Mouse (Mus musculus) heart, embryonic 13.5 days (tissue): ENCODE results near the gene Nid2. TPM values are rescaled to one million over a fixed set of nuclear protein-coding genes. Genes with fewer than 3 reads are reported as not detected.

Experiments
- ATAC-seq: fragments of 200-750 bp; cut with Nextera tagmentation; 2 replicates; pipeline ENCODE4 v1.8.0; 2017; ENCODE audit warnings: moderate TSS enrichment; ENCODE audit not compliant: insufficient number of reproducible peaks, low FRiP score, low TSS enrichment; ENCODE audit errors: extremely low read depth
- H3K27ac ChIP-seq: fragments of 300-500 bp; sonication (generic); replicated peaks from 2 replicates; pipeline ENCODE4 v1.5.1; 2015; ENCODE audit warnings: moderate library complexity, mild to moderate bottlenecking, inconsistent platforms
- H3K27me3 ChIP-seq: fragments of 300-500 bp; sonication (generic); replicated peaks from 2 replicates; pipeline ENCODE4 v1.6.1; 2015; ENCODE audit warnings: mild to moderate bottlenecking, inconsistent platforms
- H3K36me3 ChIP-seq: fragments of 300-500 bp; sonication (generic); 2 replicates; pipeline ENCODE4 v1.6.1; 2015; ENCODE audit warnings: mild to moderate bottlenecking, inconsistent platforms
- H3K4me1 ChIP-seq: fragments of 300-500 bp; sonication (generic); 2 replicates; pipeline ENCODE4 v1.6.1; 2015; ENCODE audit warnings: inconsistent platforms
- H3K4me2 ChIP-seq: fragments of 300-500 bp; sonication (generic); 2 replicates; pipeline ENCODE4 v1.6.1; 2015; ENCODE audit warnings: inconsistent platforms, mild to moderate bottlenecking, moderate library complexity
- H3K4me3 ChIP-seq: fragments of 300-500 bp; sonication (generic); 2 replicates; pipeline ENCODE4 v1.5.1; 2015; ENCODE audit warnings: moderate library complexity, mild to moderate bottlenecking, inconsistent platforms
- H3K9ac ChIP-seq: fragments of 300-500 bp; sonication (generic); 2 replicates; pipeline ENCODE4 v1.6.1; 2015; ENCODE audit warnings: inconsistent platforms, mild to moderate bottlenecking, moderate library complexity
- H3K9me3 ChIP-seq: fragments of 300-500 bp; sonication (generic); 2 replicates; pipeline ENCODE4 v1.6.1; 2016; ENCODE audit warnings: inconsistent platforms
- WGBS: fragments of 180-500 bp; shearing (Covaris S2); methylation state at CpG from one replicate; pipeline ENCODE4 v1.1.7; 2015; ENCODE audit warnings: mixed read lengths; 5-methylcytosine and 5-hydroxymethylcytosine counted together
- polyA plus RNA-seq: library from polyadenylated mRNA; unstranded; fragments of >200 nt; fragmentation: Nextera tagmentation; extraction: Ambion mirVana; gene quantifications from 2 replicates; pipeline ENCODE4 v1.2.1, GENCODE M21; 2015

Gene Nid2
- polyA plus RNA-seq, 1 experiment from 2014 or later: 138 TPM

DNA sequence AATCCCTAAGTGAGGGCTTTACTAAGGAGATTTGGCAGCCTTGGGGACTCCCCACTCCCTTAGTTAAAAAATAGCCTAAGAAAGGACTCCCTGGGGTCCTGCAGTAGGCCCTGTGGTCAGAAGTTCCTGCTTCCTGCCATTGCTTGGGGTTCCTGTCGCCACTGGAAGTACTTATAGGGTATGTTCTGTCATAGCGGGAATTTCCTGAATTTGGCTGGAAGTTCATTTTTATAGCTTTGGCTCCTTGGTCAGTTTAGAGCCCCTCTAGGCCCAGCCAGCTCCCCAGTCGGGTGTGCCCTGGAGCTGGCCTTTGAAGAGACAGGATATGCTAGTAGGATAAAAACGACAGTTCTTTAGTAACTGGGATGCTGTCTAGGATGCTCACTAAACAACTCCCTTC, 43.8 kb downstream of the Nid2 start:
- no peaks in the 10 kb centered on the region for H3K9me3 ChIP-seq
- H3K36me3 ChIP-seq: peaks cover 85% of the 10 kb centered on the region
- no peak overlapping the region for H3K4me3 ChIP-seq
- H3K27ac ChIP-seq: no peak overlapping the region; the same call in 1 of the 2 replicates
- no peak overlapping the region for H3K4me2 ChIP-seq
- no peaks in the 10 kb centered on the region for H3K27me3 ChIP-seq
- 61% methylated on average over 4 of the region's 4 CpGs for WGBS
- peaks cover 12% of the 10 kb centered on the region; the same call in 1 of the 2 replicates for H3K4me1 ChIP-seq
- no peak overlapping the region for H3K9ac ChIP-seq
- no peak for ATAC-seq

DNA sequence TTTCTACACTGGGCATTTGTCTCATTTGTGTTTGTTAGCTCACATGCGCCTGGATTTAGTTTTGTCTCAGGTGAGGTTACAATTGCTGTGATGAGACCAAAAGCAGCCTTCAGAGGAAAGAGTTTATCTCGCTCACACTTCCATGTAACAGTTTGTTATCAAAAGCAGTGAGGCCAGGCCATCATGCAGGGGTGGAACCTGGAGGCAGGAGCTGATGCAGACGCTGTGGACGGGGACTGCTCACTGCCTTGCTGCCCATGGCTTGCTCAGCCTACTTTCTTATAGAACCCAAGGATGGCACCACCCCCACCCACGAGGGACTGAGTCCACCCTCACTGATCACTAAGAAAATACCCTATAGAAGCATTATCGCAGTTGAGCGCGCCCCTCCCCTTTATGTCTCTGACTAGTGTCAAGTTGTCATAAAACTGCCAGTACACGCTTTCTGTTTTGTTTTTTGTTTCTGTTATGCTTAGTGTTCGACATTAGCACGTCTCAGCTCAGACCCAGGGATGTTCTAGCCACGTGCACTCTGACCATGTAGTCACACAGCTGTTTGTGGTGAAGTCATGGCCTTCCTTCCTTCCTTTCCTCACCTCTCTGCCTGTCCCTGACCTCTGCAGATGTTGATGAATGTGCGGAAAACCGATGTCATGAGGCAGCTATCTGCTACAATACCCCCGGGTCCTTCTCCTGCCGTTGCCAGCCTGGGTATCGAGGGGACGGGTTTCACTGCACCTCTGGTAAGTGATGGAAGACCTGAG, 45.7 kb downstream of the Nid2 start:
- Histone ChIP-seq H3K4me2 (no peak overlapping the region), H3K9me3 (no peaks in the 10 kb centered on the region), H3K27me3 (no peaks in the 10 kb centered on the region), H3K4me3 (no peak overlapping the region), H3K27ac (no peak overlapping the region), H3K4me1 (peaks cover 12% of the 10 kb centered on the region; the same call in 1 of the 2 replicates), H3K36me3 (peaks cover 86% of the 10 kb centered on the region), H3K9ac (no peak overlapping the region)
- WGBS: 54% methylated on average over 18 of the region's 18 CpGs
- ATAC-seq: no peak

DNA sequence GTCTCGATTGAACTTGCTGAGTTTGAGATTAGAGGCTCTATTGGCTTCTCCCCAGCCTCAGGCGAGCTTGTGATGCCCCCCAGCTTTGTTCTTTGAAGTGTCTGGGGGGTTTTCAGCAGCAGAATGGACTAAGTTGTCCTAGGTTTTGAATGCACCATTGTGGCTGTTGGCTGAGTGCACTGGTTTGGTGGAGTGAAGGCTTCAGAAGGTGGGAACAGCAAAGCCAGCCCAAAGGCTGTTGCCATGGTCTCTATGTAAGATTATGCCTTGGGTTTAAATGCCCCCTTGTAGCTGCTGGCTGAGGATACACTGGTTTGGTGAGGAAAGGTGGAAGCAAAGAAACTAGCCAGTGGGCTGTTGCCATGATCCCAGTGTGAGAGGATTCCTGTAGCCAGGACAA, 49.4 kb downstream of the Nid2 start:
- H3K4me3 ChIP-seq: no peak overlapping the region
- H3K9me3 ChIP-seq: no peaks in the 10 kb centered on the region
- 38% methylated on average over 2 of the region's 2 CpGs for WGBS
- no peak overlapping the region for H3K9ac ChIP-seq
- no peak overlapping the region for H3K27ac ChIP-seq
- no peak overlapping the region for H3K4me2 ChIP-seq
- H3K27me3 ChIP-seq: no peaks in the 10 kb centered on the region
- peaks cover 19% of the 10 kb centered on the region for H3K4me1 ChIP-seq
- peaks cover 85% of the 10 kb centered on the region for H3K36me3 ChIP-seq
- no peak for ATAC-seq

DNA sequence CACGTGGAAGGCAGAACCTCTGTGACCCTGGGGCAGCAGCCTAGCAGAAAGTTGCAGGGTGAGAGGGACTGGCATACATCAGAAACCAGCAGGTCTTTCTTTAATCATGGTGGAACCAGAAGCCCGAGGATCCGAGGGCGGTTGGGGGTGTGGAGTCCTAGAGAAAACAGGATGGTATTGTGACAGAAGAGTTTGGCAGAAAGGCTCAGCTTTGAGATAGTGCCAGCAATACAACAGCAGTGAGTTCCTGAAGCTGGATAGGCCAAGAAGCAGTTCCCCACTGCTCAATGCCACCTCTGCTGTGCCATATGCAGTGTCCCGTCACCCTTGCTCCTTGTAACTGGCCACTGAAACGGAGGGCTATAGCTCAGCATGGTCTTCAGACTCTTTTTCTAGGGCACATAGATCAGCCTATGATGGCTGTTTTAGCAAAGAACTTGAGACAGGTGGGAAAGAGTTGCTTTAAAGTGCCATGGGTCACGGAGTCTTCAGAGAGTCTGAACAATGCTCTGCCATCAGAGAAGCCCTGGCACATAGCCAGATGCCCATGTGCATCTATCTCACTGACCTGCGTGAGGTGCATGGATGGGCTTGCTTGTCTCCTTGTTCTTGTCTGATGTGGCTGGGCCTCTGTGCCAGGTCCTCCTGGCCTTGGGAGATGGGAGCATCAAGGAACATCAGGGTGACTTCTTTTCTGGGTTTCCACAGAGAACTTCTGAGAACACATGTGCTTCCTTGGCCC, 50.6 kb downstream of the Nid2 start:
- Histone ChIP-seq H3K4me2 (no peak overlapping the region), H3K36me3 (peaks cover 87% of the 10 kb centered on the region), H3K27ac (no peak overlapping the region), H3K4me1 (peaks cover 12% of the 10 kb centered on the region), H3K27me3 (no peaks in the 10 kb centered on the region), H3K4me3 (no peak overlapping the region), H3K9me3 (no peaks in the 10 kb centered on the region), H3K9ac (no peak overlapping the region)
- no peak for ATAC-seq
- 72% methylated on average over 8 of the region's 8 CpGs for WGBS

DNA sequence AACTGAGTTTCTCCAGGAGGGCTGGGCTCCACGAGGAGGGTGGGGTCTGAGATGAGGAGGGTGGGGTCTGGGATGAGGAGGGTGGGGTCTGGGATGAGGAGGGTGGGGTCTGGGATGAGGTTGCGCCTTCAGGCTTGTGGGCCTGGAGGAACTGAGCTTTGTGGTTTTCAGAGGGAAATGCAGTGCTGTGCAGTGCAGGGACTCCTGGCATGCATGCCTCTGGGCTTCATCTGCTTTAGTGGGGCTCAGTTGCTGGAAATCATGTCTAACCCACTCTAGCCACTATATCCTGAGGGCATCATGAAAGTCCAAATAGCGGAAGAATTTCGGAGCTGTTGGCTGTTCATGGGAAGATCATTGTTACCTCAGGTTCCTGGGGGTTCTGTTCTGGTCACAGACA, 52.2 kb downstream of the Nid2 start:
- H3K4me1 ChIP-seq: peaks cover 8% of the 10 kb centered on the region
- H3K27me3 ChIP-seq: no peaks in the 10 kb centered on the region
- no peak overlapping the region for H3K9ac ChIP-seq
- peaks cover 87% of the 10 kb centered on the region for H3K36me3 ChIP-seq
- H3K4me3 ChIP-seq: no peak overlapping the region
- WGBS: 66% methylated on average over 4 of the region's 4 CpGs
- no peaks in the 10 kb centered on the region for H3K9me3 ChIP-seq
- no peak overlapping the region for H3K27ac ChIP-seq
- no peak for ATAC-seq
- no peak overlapping the region for H3K4me2 ChIP-seq

DNA sequence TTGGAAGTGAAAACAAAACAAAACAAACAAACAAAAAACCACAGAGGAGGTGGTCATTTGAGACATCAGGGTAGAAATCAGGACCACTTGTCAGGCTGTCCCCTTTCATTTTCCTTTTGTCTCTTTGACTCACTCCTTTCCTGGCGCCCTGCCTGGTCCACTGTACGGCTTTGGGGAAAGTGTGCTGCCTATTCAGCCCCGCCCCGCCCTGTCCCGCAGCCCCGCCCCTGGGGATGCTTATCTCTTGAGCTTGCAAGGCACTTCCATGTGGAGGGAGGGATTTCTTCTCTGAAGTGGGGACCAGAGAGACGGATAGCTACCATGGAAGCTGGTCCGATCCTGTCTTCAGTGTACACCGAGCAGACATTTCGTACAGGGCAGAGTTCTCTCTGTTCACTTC, 52.6 kb downstream of the Nid2 start:
- no peak overlapping the region for H3K27ac ChIP-seq
- no peak for ATAC-seq
- 36% methylated on average over 10 of the region's 10 CpGs for WGBS
- no peaks in the 10 kb centered on the region for H3K27me3 ChIP-seq
- H3K9ac ChIP-seq: no peak overlapping the region
- H3K36me3 ChIP-seq: peaks cover 83% of the 10 kb centered on the region
- no peak overlapping the region for H3K4me3 ChIP-seq
- H3K4me1 ChIP-seq: peaks cover 8% of the 10 kb centered on the region
- H3K9me3 ChIP-seq: no peaks in the 10 kb centered on the region
- no peak overlapping the region for H3K4me2 ChIP-seq

DNA sequence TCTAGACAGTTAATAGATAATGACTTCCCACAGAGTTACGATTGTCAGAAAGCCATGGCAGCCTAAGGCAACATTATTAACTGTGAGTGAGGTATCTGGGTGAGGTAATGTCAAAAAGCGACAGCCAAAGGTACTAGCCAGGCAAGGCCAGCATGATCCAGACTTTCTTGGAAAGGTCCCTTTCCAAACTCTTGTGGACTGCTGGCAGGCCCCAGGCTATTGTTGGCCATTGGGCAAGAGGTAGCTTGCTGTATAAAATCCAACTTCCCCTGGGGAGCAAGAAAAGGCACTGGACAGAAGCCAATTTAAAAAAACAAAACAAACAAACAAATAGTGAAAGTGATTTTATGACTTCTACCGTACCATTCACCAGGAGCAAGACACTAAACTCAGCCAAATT, 56.3 kb downstream of the Nid2 start:
- no peak overlapping the region for H3K4me2 ChIP-seq
- peaks cover 12% of the 10 kb centered on the region for H3K4me1 ChIP-seq
- H3K27ac ChIP-seq: no peak overlapping the region
- no peaks in the 10 kb centered on the region for H3K27me3 ChIP-seq
- H3K36me3 ChIP-seq: peaks cover 68% of the 10 kb centered on the region
- 77% methylated on average over 3 of the region's 3 CpGs for WGBS
- ATAC-seq: no peak
- no peak overlapping the region for H3K9ac ChIP-seq
- H3K4me3 ChIP-seq: no peak overlapping the region
- no peaks in the 10 kb centered on the region for H3K9me3 ChIP-seq

DNA sequence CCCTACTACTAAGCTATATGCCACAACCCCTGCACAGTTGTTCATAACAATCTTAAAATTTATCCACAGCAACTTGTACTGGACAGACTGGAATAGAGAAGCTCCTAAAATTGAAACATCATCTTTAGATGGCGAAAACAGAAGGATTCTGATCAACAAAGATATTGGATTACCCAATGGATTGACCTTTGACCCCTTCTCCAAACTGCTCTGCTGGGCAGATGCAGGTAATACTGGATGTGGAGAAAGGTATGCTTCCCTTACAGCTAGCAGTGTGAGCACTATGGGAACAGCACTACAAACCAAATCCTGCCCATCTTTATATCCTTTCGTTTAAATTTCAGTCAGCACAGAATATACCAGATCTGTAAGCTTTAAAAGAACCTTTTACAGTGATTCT, 56.8 kb downstream of the Nid2 start:
- peaks cover 12% of the 10 kb centered on the region for H3K4me1 ChIP-seq
- no peak overlapping the region for H3K9ac ChIP-seq
- H3K27me3 ChIP-seq: no peaks in the 10 kb centered on the region
- 90% methylated on average over 2 of the region's 2 CpGs for WGBS
- H3K27ac ChIP-seq: no peak overlapping the region
- no peak overlapping the region for H3K4me3 ChIP-seq
- ATAC-seq: no peak
- no peak overlapping the region for H3K4me2 ChIP-seq
- H3K9me3 ChIP-seq: no peaks in the 10 kb centered on the region
- H3K36me3 ChIP-seq: peaks cover 70% of the 10 kb centered on the region

DNA sequence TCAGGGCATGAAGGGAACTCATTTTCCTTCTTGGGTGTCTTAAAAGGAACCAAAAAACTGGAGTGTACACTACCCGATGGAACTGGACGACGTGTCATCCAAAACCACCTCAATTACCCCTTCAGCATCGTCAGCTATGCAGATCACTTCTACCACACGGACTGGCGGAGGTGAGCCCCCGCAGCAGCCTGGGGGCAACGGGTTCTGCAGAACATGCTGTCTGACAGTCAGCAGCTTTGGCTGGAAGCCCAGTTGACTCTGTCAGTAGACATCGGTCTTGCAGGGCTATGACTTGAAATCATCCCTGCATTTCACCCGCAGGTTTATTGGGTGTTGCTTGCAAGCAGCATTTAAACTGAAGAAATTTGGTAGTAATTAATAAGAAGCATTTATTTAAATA, 58.9 kb downstream of the Nid2 start:
- no peak overlapping the region for H3K4me3 ChIP-seq
- ATAC-seq: no peak
- H3K27ac ChIP-seq: no peak overlapping the region
- 0 out of 2 replicates have a peak, but pooled peaks cover 4% of the 10 kb centered on the region for H3K4me1 ChIP-seq
- no peaks in the 10 kb centered on the region for H3K27me3 ChIP-seq
- 54% methylated on average over 10 of the region's 10 CpGs for WGBS
- no peak overlapping the region for H3K4me2 ChIP-seq
- H3K9me3 ChIP-seq: no peaks in the 10 kb centered on the region
- H3K36me3 ChIP-seq: peaks cover 79% of the 10 kb centered on the region
- H3K9ac ChIP-seq: no peak overlapping the region

DNA sequence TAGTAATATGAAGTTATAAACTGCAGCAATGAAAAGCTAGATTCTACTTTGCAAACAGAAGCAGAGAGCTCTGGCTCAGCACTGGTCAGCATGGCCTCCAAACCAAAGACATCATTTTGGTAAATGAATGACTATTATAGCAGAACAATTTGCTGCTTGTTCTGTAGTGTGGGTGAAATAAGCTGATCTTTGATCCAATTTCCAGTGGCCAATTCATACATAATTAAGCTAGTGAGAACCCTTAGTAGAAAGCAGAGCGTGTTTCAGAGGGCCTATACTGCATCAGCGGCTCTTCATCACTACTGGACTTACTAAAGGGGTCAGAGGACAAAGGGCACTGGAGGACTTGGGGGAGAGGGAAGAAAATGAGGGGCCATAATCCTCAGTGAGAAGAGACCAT, 62.0 kb downstream of the Nid2 start:
- Histone ChIP-seq H3K9me3 (no peaks in the 10 kb centered on the region), H3K9ac (no peak overlapping the region), H3K4me3 (no peak overlapping the region), H3K36me3 (peaks cover 73% of the 10 kb centered on the region), H3K27ac (no peak overlapping the region), H3K4me2 (no peak overlapping the region), H3K27me3 (no peaks in the 10 kb centered on the region), H3K4me1 (peaks cover 4% of the 10 kb centered on the region; the same call in 1 of the 2 replicates)
- WGBS: 88% methylated on average over 2 of the region's 2 CpGs
- ATAC-seq: no peak

DNA sequence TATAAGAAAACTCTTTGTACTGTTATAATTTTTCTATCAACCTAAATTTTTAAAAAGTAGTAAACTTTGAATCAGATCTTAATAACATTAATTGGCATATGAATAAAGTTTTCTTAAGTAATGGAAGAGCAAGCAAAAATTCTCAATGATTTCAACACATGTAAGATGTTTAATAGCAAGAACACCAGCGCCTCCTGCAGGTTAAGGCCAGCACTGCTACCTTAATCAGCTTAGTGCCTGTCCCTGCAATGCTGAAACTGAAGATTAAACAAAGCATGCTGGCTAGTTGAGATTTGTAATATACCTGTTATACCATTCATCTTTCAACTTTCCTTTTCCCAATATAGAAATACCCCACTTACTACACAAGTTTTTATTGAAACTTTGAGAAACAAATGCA, 66.9 kb downstream of the Nid2 start:
- ATAC-seq: no peak
- Histone ChIP-seq H3K4me2 (no peak overlapping the region), H3K36me3 (peaks cover 82% of the 10 kb centered on the region), H3K4me1 (peaks cover 9% of the 10 kb centered on the region), H3K4me3 (no peak overlapping the region), H3K27me3 (no peaks in the 10 kb centered on the region), H3K27ac (no peak overlapping the region), H3K9ac (no peak overlapping the region), H3K9me3 (no peaks in the 10 kb centered on the region)
- 17% methylated on average over 1 of the region's 1 CpGs for WGBS

DNA sequence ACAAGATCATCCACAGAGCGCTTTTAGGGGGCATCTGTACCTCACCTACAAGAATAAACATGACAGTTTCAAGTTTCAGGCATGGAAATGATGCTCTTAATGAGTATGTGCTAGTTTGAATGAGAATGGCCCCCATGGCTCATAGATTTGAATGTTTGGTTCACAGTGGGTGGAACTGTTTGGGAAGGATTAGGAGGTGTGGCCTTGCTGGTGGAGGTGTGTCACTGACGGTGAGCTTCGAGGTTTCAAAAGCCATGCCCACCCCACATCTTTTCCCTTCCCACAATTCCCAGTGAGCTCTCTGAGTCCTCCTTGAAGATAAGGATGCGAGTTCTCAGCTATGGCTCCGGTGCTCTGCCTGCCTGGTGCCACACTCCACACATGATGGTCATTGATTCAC, 70.6 kb downstream of the Nid2 start:
- H3K27me3 ChIP-seq: no peaks in the 10 kb centered on the region
- ATAC-seq: no peak
- H3K4me3 ChIP-seq: no peak overlapping the region

More for the DNA sequence above, 70.6 kb downstream of the Nid2 start:
- Histone ChIP-seq H3K27ac (no peak overlapping the region), H3K4me1 (peaks cover 28% of the 10 kb centered on the region), H3K36me3 (peaks cover 44% of the 10 kb centered on the region), H3K9ac (no peak overlapping the region), H3K9me3 (no peaks in the 10 kb centered on the region), H3K4me2 (no peak overlapping the region)
- WGBS: 95% methylated on average over 5 of the region's 5 CpGs
